Mouse (Mus musculus) MEL (cell line): ENCODE results near the gene Nop58. TPM values are rescaled to one million over a fixed set of nuclear protein-coding genes. Genes with fewer than 3 reads are reported as not detected.

Experiments used
- DNase-seq: peaks from one replicate; pipeline ENCODE4 v3.0.0; 2011; ENCODE audit warnings: low read depth, low spot score
- H3K27ac ChIP-seq: 2 replicates; pipeline ENCODE4 v1.5.1; 2012; ENCODE audit warnings: low read depth, mild to moderate bottlenecking, control low read depth, low read length, moderate library complexity; ENCODE audit not compliant: control insufficient read depth
- H3K27me3 ChIP-seq, 2 experiments: fragments of 150-350 bp in 1 of 2; sonication (generic) in 1 of 2; 2 replicates each; pipeline ENCODE4 v1.6.1; 2012; ENCODE audit warnings: low read length in 2 of 2, mild to moderate bottlenecking in 2 of 2, improper control_type of control experiment in 1 of 2, moderate library complexity in 1 of 2; ENCODE audit not compliant: insufficient read depth in 2 of 2, control insufficient read depth in 1 of 2
- H3K36me3 ChIP-seq, 2 experiments: 2 replicates each; pipeline ENCODE4 v1.6.1; 2012 to 2014; ENCODE audit warnings: low read length in 2 of 2, improper control_type of control experiment in 1 of 2, inconsistent platforms in 1 of 2, mild to moderate bottlenecking in 1 of 2; ENCODE audit not compliant: insufficient read depth in 2 of 2, control insufficient read depth in 1 of 2
- H3K4me1 ChIP-seq, 2 experiments: fragments of 150-350 bp in 1 of 2; sonication (generic) in 1 of 2; 2 replicates each; pipeline ENCODE4 v1.6.1; 2012; ENCODE audit warnings: low read length in 2 of 2, improper control_type of control experiment in 1 of 2, mild to moderate bottlenecking in 1 of 2; ENCODE audit not compliant: insufficient read depth in 2 of 2, control insufficient read depth in 1 of 2
- H3K4me3 ChIP-seq, 2 experiments: fragments of 150-350 bp in 1 of 2; sonication (generic) in 1 of 2; 2 replicates each; pipeline ENCODE4 v1.5.1; 2012; ENCODE audit warnings: low read depth in 2 of 2, low read length in 2 of 2, mild to moderate bottlenecking in 2 of 2, moderate library complexity in 2 of 2, control low read depth in 1 of 2, improper control_type of control experiment in 1 of 2; ENCODE audit not compliant: control insufficient read depth in 1 of 2, insufficient read depth in 1 of 2
- H3K79me2 ChIP-seq: 2 replicates; pipeline ENCODE4 v1.6.1; 2012; ENCODE audit warnings: mild to moderate bottlenecking, low read length, moderate library complexity; ENCODE audit not compliant: control insufficient read depth, poor library complexity, insufficient read depth
- H3K9ac ChIP-seq: 2 replicates; pipeline ENCODE4 v1.6.1; 2012; ENCODE audit warnings: low read depth, mild to moderate bottlenecking, control low read depth, low read length, moderate library complexity; ENCODE audit not compliant: control insufficient read depth, poor library complexity, severe bottlenecking
- H3K9me3 ChIP-seq: fragments of 150-350 bp; sonication (generic); replicated peaks from 2 replicates; pipeline ENCODE4 v1.6.1; 2012; ENCODE audit warnings: mild to moderate bottlenecking, low read length, improper control_type of control experiment, moderate library complexity; ENCODE audit not compliant: insufficient read depth
- BHLHE40 ChIP-seq: IDR thresholded peaks from 2 replicates; pipeline ENCODE4 v1.6.1; 2012; ENCODE audit warnings: low read depth, mild to moderate bottlenecking, inconsistent platforms, low read length, improper control_type of control experiment, borderline replicate concordance
- CHD1 ChIP-seq: IDR thresholded peaks from 2 replicates; pipeline ENCODE4 v1.6.1; 2012; ENCODE audit warnings: low read depth, mild to moderate bottlenecking, inconsistent platforms, low read length, improper control_type of control experiment
- CHD2 ChIP-seq: IDR thresholded peaks from 2 replicates; pipeline ENCODE4 v1.6.1; 2011; ENCODE audit warnings: low read length, improper control_type of control experiment
- CTCF ChIP-seq, 3 experiments: IDR thresholded peaks in 2 of 3; conservative IDR thresholded peaks in 1 of 3; 2 replicates each; pipeline ENCODE4 v1.5.1; 2011 to 2012; ENCODE audit warnings: low read length in 3 of 3, low read depth in 2 of 3, mild to moderate bottlenecking in 2 of 3, improper control_type of control experiment in 1 of 3, inconsistent platforms in 1 of 3, mixed read lengths in 1 of 3, moderate library complexity in 1 of 3; ENCODE audit not compliant: control insufficient read depth in 1 of 3, insufficient read depth in 1 of 3, poor library complexity in 1 of 3, severe bottlenecking in 1 of 3
- E2F4 ChIP-seq: IDR thresholded peaks from 2 replicates; pipeline ENCODE4 v1.6.1; 2011; ENCODE audit warnings: low read depth, low read length, improper control_type of control experiment, borderline replicate concordance
- ELF1 ChIP-seq: IDR thresholded peaks from 2 replicates; pipeline ENCODE4 v1.6.1; 2014; ENCODE audit warnings: low read depth, mild to moderate bottlenecking, inconsistent platforms, low read length, improper control_type of control experiment, moderate library complexity
- EP300 ChIP-seq, 2 experiments: IDR thresholded peaks; 2 replicates each; pipeline ENCODE4 v1.6.1; 2011; ENCODE audit warnings: improper control_type of control experiment in 2 of 2, low read length in 2 of 2, low read depth in 1 of 2, mild to moderate bottlenecking in 1 of 2
- ETS1 ChIP-seq: IDR thresholded peaks from 2 replicates; pipeline ENCODE4 v1.6.1; 2012; ENCODE audit warnings: low read depth, mild to moderate bottlenecking, inconsistent platforms, low read length, improper control_type of control experiment, moderate library complexity
- GABPA ChIP-seq: IDR thresholded peaks from 2 replicates; pipeline ENCODE4 v1.6.1; 2012; ENCODE audit warnings: low read depth, mild to moderate bottlenecking, inconsistent platforms, low read length, improper control_type of control experiment, moderate library complexity
- GATA1 ChIP-seq: IDR thresholded peaks from 2 replicates; pipeline ENCODE4 v1.6.1; 2011; ENCODE audit warnings: low read depth, low read length, improper control_type of control experiment
- JUND ChIP-seq: IDR thresholded peaks from 2 replicates; pipeline ENCODE4 v1.6.1; 2011; ENCODE audit warnings: low read depth, mild to moderate bottlenecking, improper control_type of control experiment, low read length
- KAT2A ChIP-seq: conservative IDR thresholded peaks from 2 replicates; pipeline ENCODE4 v1.6.1; 2012; ENCODE audit warnings: low read depth, low read length, improper control_type of control experiment, inconsistent platforms
- MAFK ChIP-seq: IDR thresholded peaks from 2 replicates; pipeline ENCODE4 v1.6.1; 2011; ENCODE audit warnings: low read depth, mild to moderate bottlenecking, low read length, improper control_type of control experiment, borderline replicate concordance
- MAX ChIP-seq: IDR thresholded peaks from 2 replicates; pipeline ENCODE4 v1.6.1; 2011; ENCODE audit warnings: low read length, improper control_type of control experiment
- MAZ ChIP-seq: IDR thresholded peaks from 2 replicates; pipeline ENCODE4 v1.6.1; 2012; ENCODE audit warnings: low read depth, mild to moderate bottlenecking, inconsistent platforms, low read length, improper control_type of control experiment
- MEF2A ChIP-seq: IDR thresholded peaks from 2 replicates; pipeline ENCODE4 v1.6.1; 2014; ENCODE audit warnings: low read depth, mild to moderate bottlenecking, inconsistent platforms, low read length, improper control_type of control experiment; ENCODE audit not compliant: poor library complexity, insufficient replicate concordance, severe bottlenecking; ENCODE audit errors: extremely low read depth
- MYB ChIP-seq: IDR thresholded peaks from 2 replicates; pipeline ENCODE4 v1.6.1; 2011; ENCODE audit warnings: mild to moderate bottlenecking, low read depth, low read length, improper control_type of control experiment
- MYC ChIP-seq: IDR thresholded peaks from 2 replicates; pipeline ENCODE4 v1.6.1; 2011; ENCODE audit warnings: low read depth, mild to moderate bottlenecking, low read length, improper control_type of control experiment, moderate library complexity
- NELFE ChIP-seq: IDR thresholded peaks from 2 replicates; pipeline ENCODE4 v1.6.1; 2011; ENCODE audit warnings: low read depth, low read length, improper control_type of control experiment
- NRF1 ChIP-seq: IDR thresholded peaks from 2 replicates; pipeline ENCODE4 v1.6.1; 2014; ENCODE audit warnings: low read depth, mild to moderate bottlenecking, inconsistent platforms, low read length, improper control_type of control experiment, moderate library complexity; ENCODE audit not compliant: poor library complexity, insufficient read depth, severe bottlenecking
- POLR2A ChIP-seq, 2 experiments: IDR thresholded peaks; 2 replicates each; pipeline ENCODE4 v1.6.1; 2011 to 2012; ENCODE audit warnings: low read length in 2 of 2, mild to moderate bottlenecking in 2 of 2, control low read depth in 1 of 2, improper control_type of control experiment in 1 of 2, low read depth in 1 of 2, moderate library complexity in 1 of 2; ENCODE audit not compliant: control insufficient read depth in 1 of 2, insufficient read depth in 1 of 2, poor library complexity in 1 of 2
- POLR2AphosphoS2 ChIP-seq: IDR thresholded peaks from 2 replicates; pipeline ENCODE4 v1.6.1; 2011; ENCODE audit warnings: low read length, improper control_type of control experiment
- POLR2AphosphoS5 ChIP-seq: IDR thresholded peaks from 2 replicates; pipeline ENCODE4 v1.6.1; 2012; ENCODE audit warnings: low read depth, borderline replicate concordance, mild to moderate bottlenecking, inconsistent platforms, low read length, moderate library complexity, mixed read lengths
- RCOR1 ChIP-seq: IDR thresholded peaks from 2 replicates; pipeline ENCODE4 v1.6.1; 2012; ENCODE audit warnings: low read depth, mild to moderate bottlenecking, inconsistent platforms, low read length, improper control_type of control experiment
- SIN3A ChIP-seq: IDR thresholded peaks from 2 replicates; pipeline ENCODE4 v1.6.1; 2012; ENCODE audit warnings: low read length, improper control_type of control experiment, inconsistent platforms
- SMC3 ChIP-seq: IDR thresholded peaks from 2 replicates; pipeline ENCODE4 v1.6.1; 2011; ENCODE audit warnings: low read depth, low read length, improper control_type of control experiment
- TAL1 ChIP-seq: IDR thresholded peaks from 2 replicates; pipeline ENCODE4 v1.6.1; 2012; ENCODE audit warnings: mild to moderate bottlenecking, inconsistent platforms, low read length, moderate library complexity, mixed read lengths
- TBP ChIP-seq: IDR thresholded peaks from 2 replicates; pipeline ENCODE4 v1.8.0; 2011; ENCODE audit warnings: low read depth, low read length, improper control_type of control experiment
- TCF12 ChIP-seq: IDR thresholded peaks from 2 replicates; pipeline ENCODE4 v1.6.1; 2014; ENCODE audit warnings: low read depth, mild to moderate bottlenecking, inconsistent platforms, low read length, improper control_type of control experiment, moderate library complexity
- UBTF ChIP-seq: IDR thresholded peaks from 2 replicates; pipeline ENCODE4 v1.6.1; 2012; ENCODE audit warnings: low read depth, mild to moderate bottlenecking, inconsistent platforms, low read length, improper control_type of control experiment, moderate library complexity, borderline replicate concordance; ENCODE audit not compliant: insufficient read depth
- USF1 ChIP-seq: IDR thresholded peaks from 2 replicates; pipeline ENCODE4 v1.6.1; 2014; ENCODE audit warnings: low read depth, mild to moderate bottlenecking, inconsistent platforms, low read length, improper control_type of control experiment, moderate library complexity
- USF2 ChIP-seq, 2 experiments: IDR thresholded peaks; 2 replicates each; pipeline ENCODE4 v1.6.1; 2011 to 2012; ENCODE audit warnings: improper control_type of control experiment in 2 of 2, low read length in 2 of 2, borderline replicate concordance in 1 of 2, inconsistent platforms in 1 of 2, low read depth in 1 of 2, mild to moderate bottlenecking in 1 of 2; ENCODE audit not compliant: insufficient read depth in 1 of 2
- ZC3H11A ChIP-seq: IDR thresholded peaks from 2 replicates; pipeline ENCODE4 v1.6.1; 2012; ENCODE audit warnings: low read depth, mild to moderate bottlenecking, inconsistent platforms, low read length, improper control_type of control experiment
- ZKSCAN1 ChIP-seq: IDR thresholded peaks from 2 replicates; pipeline ENCODE4 v1.6.1; 2012; ENCODE audit warnings: low read depth, mild to moderate bottlenecking, inconsistent platforms, low read length, improper control_type of control experiment, moderate library complexity
- ZMIZ1 ChIP-seq: IDR thresholded peaks from 2 replicates; pipeline ENCODE4 v1.6.1; 2012; ENCODE audit warnings: low read depth, mild to moderate bottlenecking, inconsistent platforms, low read length, improper control_type of control experiment, moderate library complexity
- ZNF384 ChIP-seq: IDR thresholded peaks from 2 replicates; pipeline ENCODE4 v1.6.1; 2012; ENCODE audit warnings: low read depth, mild to moderate bottlenecking, inconsistent platforms, low read length, improper control_type of control experiment
- polyA plus RNA-seq, 2 experiments: library from polyadenylated mRNA; stranded (reverse) in 1 of 2; unstranded in 1 of 2; fragments of >175 nt in 1 of 2; fragments of >200 nt in 1 of 2; gene quantifications; 2 replicates each; pipeline versions ENCODE4 v1.2.1 to v1.2.4; 2012; ENCODE audit warnings: low replicate concordance in 2 of 2, low read depth in 1 of 2; ENCODE audit not compliant: insufficient read length in 2 of 2, insufficient read depth in 1 of 2, missing spikeins in 1 of 2
- total RNA-seq: library from RNA; depleted of rRNA; stranded (reverse); fragments of 300-350 nt; gene quantifications from 2 replicates; pipeline ENCODE4 v1.2.3, GENCODE M21; 2012

Gene Nop58
- total and polyA plus RNA-seq, 3 experiments = 474 to 1,828 (median 590) TPM

GRCm38 (mm10) chr1:59763164-59763768 is 78.5 kb downstream of the Nop58 start, which contains the start of gene Bmpr2:
Gene Bmpr2, plus strand, starts transcription at chr1:59763400.
- H3K9me3 ChIP-seq = no peaks in the 10 kb centered on the region
- peaks cover 5 to 19% of the 10 kb centered on the region in 2 experiments; a peak in 3 of 4 replicates for H3K4me1 ChIP-seq
- peak within 1 kb of the TSS; percentile 97 for H3K4me3 ChIP-seq
- peak within 1 kb of the TSS; percentile 87 for H3K27ac ChIP-seq
- DNase-seq = peak; percentile 88
- no peaks in the 10 kb centered on the region for H3K27me3 ChIP-seq
- H3K79me2 ChIP-seq = peaks cover 28% of the 10 kb centered on the region
- peak within 1 kb of the TSS; percentile 99 for H3K9ac ChIP-seq
- H3K36me3 ChIP-seq = peaks cover 0 to 17% of the 10 kb centered on the region in 2 experiments; a peak in 2 of 4 replicates
- TF ChIP-seq TBP (peak; percentile 67), ZC3H11A (no peak), JUND (no peak), MYC (no peak), E2F4 (no peak), GATA1 (no peak), MEF2A (no peak), ETS1 (no peak), CHD2 (no peak), USF2 (IDR thresholded peaks at IDR 0.05; ENCODE audit: borderline replicate concordance in 1 of 2, insufficient read depth in 1 of 2, low read depth in 1 of 2, low read length in 2 of 2) (no peak), MAZ (no peak; the same call in 1 of the 2 replicates), TCF12 (peak; percentile 50), NRF1 (peak; percentile 73), MYB (no peak), POLR2AphosphoS5 (0 out of 2 replicates have a peak, but pooled peaks have one; percentile 64), TAL1 (no peak), UBTF (no peak), CTCF (IDR thresholded peaks at IDR 0.05 in 2 of 3, conservative IDR thresholded peaks at IDR 0.05 in 1 of 3; ENCODE audit: control insufficient read depth in 1 of 3, insufficient read depth in 1 of 3, low read depth in 2 of 3, low read length in 3 of 3, poor library complexity in 1 of 3, severe bottlenecking in 1 of 3) (peak in 1 of 3 experiments; percentile 20; a peak in 1 of 6 replicates), GABPA (no peak), ZMIZ1 (peak; percentile 92), SIN3A (no peak), SMC3 (no peak), RCOR1 (0 out of 2 replicates have a peak, but pooled peaks have one; percentile 6), NELFE (peak; percentile 95), MAFK (no peak), POLR2A (IDR thresholded peaks at IDR 0.05; ENCODE audit: control insufficient read depth in 1 of 2, insufficient read depth in 1 of 2, low read depth in 1 of 2, low read length in 2 of 2, poor library complexity in 1 of 2) (peak; percentile 90 to 97), ZKSCAN1 (no peak), KAT2A (no peak), BHLHE40 (0 out of 2 replicates have a peak, but pooled peaks have one; percentile 11), USF1 (no peak), ELF1 (no peak), CHD1 (no peak), POLR2AphosphoS2 (peak; percentile 76; the same call in 1 of the 2 replicates), EP300 (IDR thresholded peaks at IDR 0.05; ENCODE audit: low read depth in 1 of 2, low read length in 2 of 2) (no peak), MAX (no peak; the same call in 1 of the 2 replicates), ZNF384 (no peak)
